Mouse (Mus musculus) neural tube, embryonic 12.5 days (tissue): ENCODE measurements at regions not wholly inside any gene's neighbourhood (a gene's known extent, or its start where the extent isn't known, plus 50 kb on each side); places are given as distances from the start of the nearest gene placed in this dataset.

Experiments used
- ATAC-seq: fragments of 200-750 bp; cut with Nextera tagmentation; 2 replicates; pipeline ENCODE4 v1.8.0; 2017; ENCODE audit warnings: low read depth, mild to moderate bottlenecking, moderate TSS enrichment, moderate library complexity; ENCODE audit not compliant: low FRiP score
- H3K27ac ChIP-seq: fragments of 300-500 bp; sonication (generic); 2 replicates; pipeline ENCODE4 v1.5.1; 2016
- H3K27me3 ChIP-seq: fragments of 300-500 bp; sonication (generic); replicated peaks from 2 replicates; pipeline ENCODE4 v1.6.1; 2016; ENCODE audit warnings: mild to moderate bottlenecking
- H3K36me3 ChIP-seq: fragments of 300-500 bp; sonication (generic); 2 replicates; pipeline ENCODE4 v1.6.1; 2016; ENCODE audit warnings: mild to moderate bottlenecking
- H3K4me1 ChIP-seq: fragments of 300-500 bp; sonication (generic); 2 replicates; pipeline ENCODE4 v1.6.1; 2016
- H3K4me2 ChIP-seq: fragments of 300-500 bp; sonication (generic); replicated peaks from 2 replicates; pipeline ENCODE4 v1.6.1; 2016; ENCODE audit warnings: mild to moderate bottlenecking
- H3K4me3 ChIP-seq: fragments of 300-500 bp; sonication (generic); 2 replicates; pipeline ENCODE4 v1.5.1; 2016
- H3K9ac ChIP-seq: fragments of 300-500 bp; sonication (generic); 2 replicates; pipeline ENCODE4 v1.6.1; 2016; ENCODE audit warnings: mild to moderate bottlenecking
- H3K9me3 ChIP-seq: fragments of 300-500 bp; sonication (generic); 2 replicates; pipeline ENCODE4 v1.6.1; 2016; ENCODE audit warnings: mild to moderate bottlenecking
- WGBS: fragments of 180-500 bp; shearing (Covaris S2); methylation state at CpG from one replicate; pipeline ENCODE4 v1.1.7; 2016; 5-methylcytosine and 5-hydroxymethylcytosine counted together

GRCm38 (mm10) chr2:11416122-11416521 lies 137.8 kb downstream of the Pfkfb3 start:
- Histone ChIP-seq H3K4me1 (no peaks in the 10 kb centered on the region), H3K9ac (no peak overlapping the region), H3K9me3 (no peaks in the 10 kb centered on the region), H3K27ac (no peak overlapping the region), H3K4me3 (no peak overlapping the region), H3K27me3 (no peaks in the 10 kb centered on the region), H3K4me2 (no peak overlapping the region), H3K36me3 (no peaks in the 10 kb centered on the region)
- 89% methylated on average over 11 of the region's 11 CpGs for WGBS
- no peak for ATAC-seq

- Histone ChIP-seq H3K27me3 (no peaks in the 10 kb centered on the region), H3K4me2 (no peak overlapping the region), H3K4me3 (no peak overlapping the region), H3K9me3 (no peaks in the 10 kb centered on the region), H3K36me3 (no peaks in the 10 kb centered on the region), H3K27ac (no peak overlapping the region), H3K9ac (no peak overlapping the region), H3K4me1 (no peaks in the 10 kb centered on the region)
- WGBS, result 92% methylated on average over 6 of the region's 6 CpGs
- no peak for ATAC-seq
These were observed 141.4 kb downstream of the Pfkfb3 start for GRCm38 (mm10) chr2:11412521-11412920.

GRCm38 (mm10) chr2:11408497-11408896 lies 145.4 kb downstream of the Pfkfb3 start:
- WGBS, result 74% methylated on average over 5 of the region's 6 CpGs
- no peaks in the 10 kb centered on the region for H3K9me3 ChIP-seq
- H3K36me3 ChIP-seq, result no peaks in the 10 kb centered on the region
- no peaks in the 10 kb centered on the region for H3K27me3 ChIP-seq
- H3K4me2 ChIP-seq, result no peak overlapping the region
- no peak overlapping the region for H3K4me3 ChIP-seq
- no peak overlapping the region for H3K27ac ChIP-seq
- no peaks in the 10 kb centered on the region for H3K4me1 ChIP-seq
- ATAC-seq, result no peak
- H3K9ac ChIP-seq, result no peak overlapping the region

- WGBS, result 94% methylated on average over 1 of the region's 1 CpGs
- H3K9ac ChIP-seq, result no peak overlapping the region
- no peak overlapping the region for H3K4me2 ChIP-seq
- H3K36me3 ChIP-seq, result no peaks in the 10 kb centered on the region
- H3K4me3 ChIP-seq, result no peak overlapping the region
- H3K27ac ChIP-seq, result no peak overlapping the region
- ATAC-seq, result no peak
- no peaks in the 10 kb centered on the region for H3K4me1 ChIP-seq
- no peaks in the 10 kb centered on the region for H3K27me3 ChIP-seq
- H3K9me3 ChIP-seq, result no peaks in the 10 kb centered on the region
These were observed 147.7 kb downstream of the Pfkfb3 start for GRCm38 (mm10) chr2:11406103-11406615.

GRCm38 (mm10) chr2:11402218-11402848 lies 151.5 kb downstream of the Pfkfb3 start:
- Histone ChIP-seq H3K27ac (no peak overlapping the region), H3K36me3 (no peaks in the 10 kb centered on the region), H3K4me2 (no peak overlapping the region), H3K4me3 (no peak overlapping the region), H3K9ac (no peak overlapping the region), H3K9me3 (no peaks in the 10 kb centered on the region), H3K27me3 (no peaks in the 10 kb centered on the region), H3K4me1 (no peaks in the 10 kb centered on the region)
- WGBS, result 74% methylated on average over 10 of the region's 10 CpGs
- ATAC-seq, result no peak

GRCm38 (mm10) chr2:11399411-11399810 lies 154.5 kb downstream of the Pfkfb3 start:
- ATAC-seq, result no peak
- WGBS, result 93% methylated on average over 3 of the region's 3 CpGs
- no peak overlapping the region for H3K4me3 ChIP-seq
- no peaks in the 10 kb centered on the region for H3K27me3 ChIP-seq
- no peak overlapping the region for H3K27ac ChIP-seq
- no peaks in the 10 kb centered on the region for H3K9me3 ChIP-seq
- H3K36me3 ChIP-seq, result no peaks in the 10 kb centered on the region
- H3K9ac ChIP-seq, result no peak overlapping the region
- H3K4me2 ChIP-seq, result no peak overlapping the region
- H3K4me1 ChIP-seq, result no peaks in the 10 kb centered on the region

- Histone ChIP-seq H3K9ac (no peak overlapping the region), H3K9me3 (no peaks in the 10 kb centered on the region), H3K27ac (no peak overlapping the region), H3K4me3 (no peak overlapping the region), H3K27me3 (no peaks in the 10 kb centered on the region), H3K4me2 (no peak overlapping the region), H3K4me1 (no peaks in the 10 kb centered on the region), H3K36me3 (no peaks in the 10 kb centered on the region)
- WGBS, result 83% methylated on average over 6 of the region's 6 CpGs
- ATAC-seq, result no peak
These were observed 154.9 kb downstream of the Pfkfb3 start for GRCm38 (mm10) chr2:11398949-11399348.

GRCm38 (mm10) chr2:11398391-11398790 lies 155.5 kb downstream of the Pfkfb3 start:
- ATAC-seq, result no peak
- no peaks in the 10 kb centered on the region for H3K36me3 ChIP-seq
- no peak overlapping the region for H3K27ac ChIP-seq
- H3K4me2 ChIP-seq, result no peak overlapping the region
- no peak overlapping the region for H3K9ac ChIP-seq
- no peak overlapping the region for H3K4me3 ChIP-seq
- WGBS, result 84% methylated on average over 6 of the region's 6 CpGs
- H3K27me3 ChIP-seq, result no peaks in the 10 kb centered on the region
- no peaks in the 10 kb centered on the region for H3K9me3 ChIP-seq
- H3K4me1 ChIP-seq, result no peaks in the 10 kb centered on the region

GRCm38 (mm10) chr2:11396835-11397234 lies 157.0 kb downstream of the Pfkfb3 start:
- no peak overlapping the region for H3K4me3 ChIP-seq
- no peaks in the 10 kb centered on the region for H3K9me3 ChIP-seq
- H3K27ac ChIP-seq, result no peak overlapping the region
- no peaks in the 10 kb centered on the region for H3K27me3 ChIP-seq
- H3K4me2 ChIP-seq, result no peak overlapping the region
- H3K36me3 ChIP-seq, result no peaks in the 10 kb centered on the region
- ATAC-seq, result no peak
- H3K4me1 ChIP-seq, result peaks cover 2% of the 10 kb centered on the region; the same call in 1 of the 2 replicates
- WGBS, result 94% methylated on average over 3 of the region's 3 CpGs
- no peak overlapping the region for H3K9ac ChIP-seq

- no peak overlapping the region for H3K27ac ChIP-seq
- no peaks in the 10 kb centered on the region for H3K36me3 ChIP-seq
- H3K9me3 ChIP-seq, result no peaks in the 10 kb centered on the region
- H3K4me2 ChIP-seq, result no peak overlapping the region
- ATAC-seq, result no peak
- H3K9ac ChIP-seq, result no peak overlapping the region
- H3K4me1 ChIP-seq, result peaks cover 2% of the 10 kb centered on the region; the same call in 1 of the 2 replicates
- 57% methylated on average over 5 of the region's 5 CpGs for WGBS
- H3K4me3 ChIP-seq, result no peak overlapping the region
- no peaks in the 10 kb centered on the region for H3K27me3 ChIP-seq
These were observed 159.1 kb downstream of the Pfkfb3 start for GRCm38 (mm10) chr2:11394675-11395349.

- peak; percentile 91 for ATAC-seq
- Histone ChIP-seq H3K27me3 (no peaks in the 10 kb centered on the region), H3K4me3 (no peak overlapping the region), H3K36me3 (no peaks in the 10 kb centered on the region), H3K9me3 (no peaks in the 10 kb centered on the region), H3K4me2 (no peak overlapping the region), H3K27ac (no peak overlapping the region), H3K4me1 (peaks cover 2% of the 10 kb centered on the region; the same call in 1 of the 2 replicates), H3K9ac (no peak overlapping the region)
- 16% methylated on average over 6 of the region's 6 CpGs for WGBS
These were observed 162.2 kb downstream of the Pfkfb3 start for GRCm38 (mm10) chr2:11391725-11392124.

- Histone ChIP-seq H3K27me3 (no peaks in the 10 kb centered on the region), H3K9ac (no peak overlapping the region), H3K36me3 (no peaks in the 10 kb centered on the region), H3K4me2 (no peak overlapping the region), H3K9me3 (no peaks in the 10 kb centered on the region), H3K27ac (no peak overlapping the region), H3K4me1 (peaks cover 2% of the 10 kb centered on the region; the same call in 1 of the 2 replicates), H3K4me3 (no peak overlapping the region)
- no peak for ATAC-seq
- WGBS, result 69% methylated on average over 6 of the region's 6 CpGs
These were observed 163.1 kb downstream of the Pfkfb3 start for GRCm38 (mm10) chr2:11390667-11391334.
